Mouse (Mus musculus) cortical plate, adult 2 months (tissue): ENCODE results near the gene Lemd1. TPM values are rescaled to one million over a fixed set of nuclear protein-coding genes. Genes with fewer than 3 reads are reported as not detected.

Experiments
- H3K27ac ChIP-seq: fragments of 200-500 bp; 2 replicates; pipeline ENCODE4 v1.5.1; 2012; ENCODE audit warnings: low read length, control low read depth, inconsistent platforms; ENCODE audit not compliant: insufficient read depth
- H3K4me1 ChIP-seq: fragments of 200-500 bp; 2 replicates; pipeline ENCODE4 v1.6.1; 2011; ENCODE audit warnings: low read length; ENCODE audit not compliant: control insufficient read depth, insufficient read depth
- H3K4me3 ChIP-seq: fragments of 200-500 bp; 2 replicates; pipeline ENCODE4 v1.5.1; 2011; ENCODE audit warnings: mild to moderate bottlenecking, low read length, control low read depth; ENCODE audit not compliant: insufficient read depth
- CTCF ChIP-seq: fragments of 200-500 bp; IDR thresholded peaks from 2 replicates; pipeline ENCODE4 v1.5.1; 2011; ENCODE audit warnings: mild to moderate bottlenecking, control low read depth, low read length; ENCODE audit not compliant: insufficient read depth; ENCODE audit errors: extremely low read depth
- POLR2A ChIP-seq: fragments of 200-500 bp; IDR thresholded peaks from 2 replicates; pipeline ENCODE4 v1.6.1; 2011; ENCODE audit warnings: mild to moderate bottlenecking, low read length, control low read depth; ENCODE audit not compliant: insufficient read depth; ENCODE audit errors: extremely low read depth
- polyA plus RNA-seq: library from polyadenylated mRNA; depleted of rRNA; stranded (reverse); fragments of >200 nt; gene quantifications from 2 replicates; pipeline ENCODE4 v1.2.3, GENCODE M21; 2012

Lemd1 gene
- polyA plus RNA-seq, 1 experiment: 7.5 TPM

- TF ChIP-seq POLR2A (no peak), CTCF (no peak)
- Histone ChIP-seq H3K27ac (no peak overlapping the region), H3K4me1 (no peaks in the 10 kb centered on the region), H3K4me3 (no peak overlapping the region)
Observed at GRCm38 (mm10) chr1:132296051-132296450, 104.8 kb downstream of the Lemd1 start.

DNA sequence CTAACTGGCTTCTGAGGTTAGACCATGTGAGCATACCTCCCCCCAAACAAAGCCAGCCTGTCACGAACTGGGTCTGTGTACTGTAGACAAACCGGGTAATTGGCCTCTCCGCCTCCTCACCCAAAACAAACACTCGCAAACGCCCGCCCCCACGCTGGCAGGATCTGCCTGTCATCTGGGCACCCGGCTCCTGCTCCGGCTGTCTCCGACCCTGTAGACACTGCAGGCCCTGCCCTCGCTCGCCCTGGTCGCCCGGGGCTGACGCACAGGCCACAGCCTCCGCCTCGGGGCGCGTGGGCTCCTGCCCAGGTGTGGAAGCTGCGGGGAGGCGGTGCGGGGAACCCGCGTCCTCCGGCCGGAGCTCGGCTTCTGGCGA lies 107.2 kb downstream of the Lemd1 start, which contains the start of gene Klhdc8a:
Gene Klhdc8a (plus strand): TSS at position 202 of the 376 bp plus-strand sequence.
- Histone ChIP-seq H3K4me1 (no peaks in the 10 kb centered on the region), H3K27ac (peak within 1 kb of the TSS; percentile 92), H3K4me3 (peak within 1 kb of the TSS; percentile 58)
- TF ChIP-seq POLR2A (no peak), CTCF (no peak)

GRCm38 (mm10) chr1:132298801-132299464 lies 107.7 kb downstream of the Lemd1 start:
- H3K4me3 ChIP-seq: peak overlapping the region; percentile 58
- TF ChIP-seq POLR2A: no peak
- TF ChIP-seq CTCF: no peak
- H3K27ac ChIP-seq: peak overlapping the region; percentile 92
- no peaks in the 10 kb centered on the region for H3K4me1 ChIP-seq

- peak overlapping the region; percentile 58 for H3K4me3 ChIP-seq
- peak overlapping the region; percentile 18 for H3K27ac ChIP-seq
Observed at GRCm38 (mm10) chr1:132299744-132300143, 108.5 kb downstream of the Lemd1 start.

DNA sequence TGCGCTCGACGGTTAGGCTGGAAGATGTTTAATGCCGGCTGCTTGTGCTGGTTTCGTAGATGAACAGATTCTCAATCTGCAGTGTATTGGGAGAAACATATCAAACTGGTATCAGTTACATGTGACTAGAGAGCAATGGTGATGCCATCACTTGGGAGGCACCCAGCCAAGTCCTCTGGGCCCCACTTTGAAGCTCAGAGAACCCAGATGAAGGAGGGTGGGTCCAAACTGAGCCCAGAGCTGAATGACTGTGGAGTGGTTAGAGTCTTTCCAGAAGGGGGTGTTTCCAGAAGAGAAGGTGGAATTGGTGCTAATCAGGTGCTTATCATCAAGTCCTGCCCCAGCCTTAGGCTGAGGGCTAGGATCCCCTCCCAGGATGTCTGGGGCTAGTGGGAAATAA lies 110.0 kb downstream of the Lemd1 start:
- H3K27ac ChIP-seq: no peak overlapping the region
- H3K4me3 ChIP-seq: no peak overlapping the region
- no peaks in the 10 kb centered on the region for H3K4me1 ChIP-seq
- TF ChIP-seq CTCF (no peak), POLR2A (no peak)

More at GRCm38 (mm10) chr1:132299744-132300143, 108.5 kb downstream of the Lemd1 start:
- TF ChIP-seq POLR2A (no peak), CTCF (no peak)
- no peaks in the 10 kb centered on the region for H3K4me1 ChIP-seq

DNA sequence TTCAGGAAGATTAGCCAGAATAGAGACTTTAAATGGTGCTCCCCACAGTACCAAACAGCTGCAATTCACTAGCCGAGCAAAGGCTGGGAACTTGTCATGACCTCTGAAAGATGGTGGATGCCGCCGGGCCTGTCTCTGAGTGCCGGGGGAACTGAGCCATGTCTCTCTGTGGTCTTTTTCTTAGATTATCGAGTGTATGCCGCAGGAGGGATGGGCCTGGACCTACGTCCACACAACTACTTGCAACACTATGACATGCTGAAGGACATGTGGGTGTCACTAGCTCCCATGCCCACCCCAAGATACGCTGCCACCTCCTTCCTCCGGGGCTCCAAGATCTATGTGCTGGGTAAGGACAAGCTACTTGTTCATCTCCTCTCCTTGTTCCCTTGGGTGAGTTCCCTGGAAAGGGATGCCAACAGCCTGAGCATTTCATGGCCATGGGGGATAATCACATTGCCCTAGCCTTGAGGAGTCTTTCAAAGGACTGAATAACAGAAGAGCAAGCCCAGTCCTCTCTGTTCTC lies 111.2 kb downstream of the Lemd1 start:
- Histone ChIP-seq H3K4me1 (no peaks in the 10 kb centered on the region), H3K27ac (no peak overlapping the region), H3K4me3 (no peak overlapping the region)
- TF ChIP-seq CTCF: no peak
- no peak for TF ChIP-seq POLR2A

DNA sequence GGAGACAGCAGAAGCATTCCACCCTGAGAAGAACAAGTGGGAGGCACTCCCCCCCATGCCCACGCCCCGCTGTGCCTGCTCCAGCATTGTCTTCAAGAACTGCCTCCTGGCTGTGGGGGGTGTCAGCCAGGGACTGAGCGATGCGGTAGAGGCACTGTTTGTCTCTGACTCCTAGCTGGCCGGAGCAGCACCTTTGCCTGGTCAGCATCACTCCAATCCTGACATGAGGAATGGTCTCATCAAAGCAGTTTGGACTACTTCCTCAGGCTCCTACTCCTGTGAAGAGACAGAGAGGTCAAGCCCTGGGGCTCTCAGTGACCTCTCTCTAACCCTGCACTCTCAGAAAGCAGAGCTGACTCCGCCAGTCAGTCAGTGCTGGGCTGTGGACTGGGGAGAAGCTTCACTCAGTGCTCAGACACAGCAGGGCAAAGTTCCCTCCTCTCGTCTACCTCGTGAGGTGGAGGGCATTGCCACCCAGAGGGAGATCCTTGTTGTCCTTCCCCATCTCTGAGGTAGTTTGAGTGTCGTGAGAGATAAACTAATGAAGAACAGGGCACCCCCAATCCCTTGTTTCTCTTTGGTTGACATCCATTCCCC lies 113.5 kb downstream of the Lemd1 start:
- no peak for TF ChIP-seq CTCF
- no peak for TF ChIP-seq POLR2A
- Histone ChIP-seq H3K4me3 (no peak overlapping the region), H3K27ac (no peak overlapping the region), H3K4me1 (no peaks in the 10 kb centered on the region)

DNA sequence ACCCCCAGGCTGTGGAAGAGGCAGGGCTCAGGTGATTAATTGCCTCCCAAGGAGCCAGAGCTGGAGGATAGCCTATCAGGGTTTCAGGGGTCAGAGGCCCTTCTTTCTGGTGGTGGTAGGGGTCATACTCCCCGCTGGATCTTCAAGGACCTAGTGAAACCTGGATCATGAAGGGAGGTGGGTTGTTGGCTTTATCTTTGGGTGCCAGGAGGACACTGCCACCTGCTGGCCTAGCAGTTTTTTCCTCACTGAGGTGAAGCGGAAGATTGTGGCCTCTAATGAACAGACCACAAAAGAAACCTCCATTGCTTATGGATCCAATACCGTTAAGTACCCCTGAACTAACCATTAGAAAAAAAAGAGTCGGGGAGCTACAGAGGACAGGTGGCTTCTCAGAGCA lies 114.9 kb downstream of the Lemd1 start:
- no peak overlapping the region for H3K27ac ChIP-seq
- no peaks in the 10 kb centered on the region for H3K4me1 ChIP-seq
- no peak overlapping the region for H3K4me3 ChIP-seq
- TF ChIP-seq POLR2A (no peak), CTCF (peak; percentile 78)

GRCm38 (mm10) chr1:132306808-132307207 lies 115.6 kb downstream of the Lemd1 start:
- H3K4me1 ChIP-seq: no peaks in the 10 kb centered on the region
- no peak overlapping the region for H3K4me3 ChIP-seq
- TF ChIP-seq CTCF: no peak
- TF ChIP-seq POLR2A: no peak
- no peak overlapping the region for H3K27ac ChIP-seq

DNA sequence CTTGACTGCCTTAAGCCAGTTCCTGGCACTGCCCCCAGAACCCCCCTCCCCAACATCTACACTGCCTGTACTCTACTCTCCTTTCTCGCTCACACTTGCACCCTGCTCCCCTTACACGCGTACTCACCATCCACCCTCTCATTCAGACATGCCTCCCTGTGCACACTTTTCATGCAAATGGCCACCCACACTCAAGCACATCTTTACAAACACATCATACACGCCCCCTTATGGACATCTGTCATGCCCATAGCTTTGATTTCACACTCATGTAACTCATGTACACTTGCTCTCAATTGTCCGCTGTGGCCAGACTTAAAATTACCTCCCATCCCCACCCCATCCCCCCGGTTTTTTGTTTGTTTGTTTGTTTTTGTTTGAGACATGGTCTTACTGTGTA lies 116.7 kb downstream of the Lemd1 start:
- TF ChIP-seq POLR2A: no peak
- TF ChIP-seq CTCF: no peak
- Histone ChIP-seq H3K27ac (no peak overlapping the region), H3K4me1 (no peaks in the 10 kb centered on the region), H3K4me3 (no peak overlapping the region)
